Mouse (Mus musculus) liver, postnatal 0 days (tissue): Measurements from ENCODE around the gene Kif1a.

Experiments used
- CTCF ChIP-seq: sonication (generic); IDR thresholded peaks from 2 replicates; pipeline ENCODE4 v1.5.1; 2016; ENCODE audit warnings: antibody characterized with exemption, low read depth
- EP300 ChIP-seq: IDR thresholded peaks from 2 replicates; pipeline ENCODE4 v1.6.1; 2016; ENCODE audit warnings: antibody characterized with exemption, low read depth, mild to moderate bottlenecking

DNA sequence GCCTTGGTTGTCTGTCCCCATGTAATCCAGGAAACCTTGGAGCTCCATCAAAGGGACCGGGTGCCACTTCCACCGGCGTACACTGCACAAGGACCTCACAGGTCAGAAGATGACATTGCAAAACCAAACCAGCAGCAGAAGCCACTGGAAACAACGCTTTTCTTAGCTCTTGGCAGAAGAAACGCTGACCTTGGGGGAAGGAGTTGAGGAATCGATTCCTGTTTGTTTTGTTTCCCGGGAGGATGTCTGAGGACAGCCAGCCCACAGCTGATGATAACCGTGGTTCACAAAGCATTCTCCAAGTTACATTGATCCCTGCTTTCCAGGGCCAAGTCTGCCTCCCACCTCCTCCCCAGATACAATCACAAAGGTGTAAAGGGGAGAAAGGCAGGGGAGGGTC, 22.3 kb upstream of the Kif1a start:
- TF ChIP-seq CTCF (no peak), EP300 (no peak)
